Mouse (Mus musculus): ENCODE results near the gene Arpc2. TPM values are rescaled to one million over a fixed set of nuclear protein-coding genes. Genes with fewer than 3 reads are reported as not detected.

The Arpc2 gene
- polyA plus RNA-seq, 1 experiment = 165 TPM

DNA sequence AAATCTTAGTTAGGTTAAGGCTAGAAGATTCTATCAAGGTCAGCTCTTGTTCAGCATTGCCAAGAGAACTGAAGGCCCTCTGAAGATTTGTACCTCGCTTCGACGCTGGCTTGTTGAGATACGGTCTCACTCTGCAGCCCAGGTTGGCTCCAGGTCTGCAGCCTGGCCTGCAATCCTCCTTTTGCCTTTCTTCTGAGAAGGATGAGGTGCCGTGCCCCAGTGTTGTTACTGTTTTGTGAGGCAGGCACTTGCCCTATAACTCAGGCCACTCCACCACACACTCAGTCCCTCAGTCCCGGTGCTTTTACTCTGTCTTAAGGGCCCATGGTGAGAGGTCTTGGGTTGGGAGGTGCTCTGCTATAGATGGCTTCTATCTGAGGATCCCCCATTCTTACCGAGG is 66.3 kb downstream of the Arpc2 start:
- no peak for DNase-seq (ENCODE audit: low read depth)

GRCm38 (mm10) chr1:74302835-74303234 is 67.0 kb downstream of the Arpc2 start:
- DNase-seq (ENCODE audit: low read depth) = no peak

- no peak for DNase-seq (ENCODE audit: low read depth)
Observed at GRCm38 (mm10) chr1:74303509-74304338, 67.8 kb downstream of the Arpc2 start.

DNA sequence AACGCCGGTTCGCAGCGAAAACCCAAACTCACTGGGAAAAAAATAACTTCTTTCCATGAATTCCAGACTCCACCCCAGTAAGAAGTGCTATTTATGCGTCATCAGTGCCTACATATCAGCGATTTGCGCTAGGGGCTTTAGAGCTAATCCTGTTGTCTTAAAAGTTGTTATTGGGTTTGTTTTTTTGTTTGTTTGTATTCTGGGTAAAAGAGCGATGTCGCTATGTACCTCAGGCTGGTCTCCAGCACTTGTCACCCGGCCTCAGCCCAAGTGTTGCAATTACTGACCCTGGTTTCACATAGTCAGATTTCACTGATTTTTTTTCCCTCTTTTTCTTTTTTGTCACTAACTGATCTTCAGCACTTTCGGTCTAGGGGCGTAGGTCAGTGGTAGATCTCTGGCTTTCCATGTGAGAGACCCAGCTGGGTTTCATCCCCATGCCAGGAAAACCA is 68.5 kb downstream of the Arpc2 start:
- DNase-seq (ENCODE audit: low read depth) = no peak

- no peak for DNase-seq (ENCODE audit: low read depth)
Observed at GRCm38 (mm10) chr1:74304946-74305345, 69.1 kb downstream of the Arpc2 start.

- DNase-seq (ENCODE audit: low read depth) = no peak
Observed at GRCm38 (mm10) chr1:74305522-74305921, 69.6 kb downstream of the Arpc2 start, which contains the start of gene Tmbim1. Tmbim1 (minus strand) TSS chr1:74305622.

- no peak for DNase-seq (ENCODE audit: low read depth)
Observed at GRCm38 (mm10) chr1:74307146-74307545, 71.3 kb downstream of the Arpc2 start.

DNA sequence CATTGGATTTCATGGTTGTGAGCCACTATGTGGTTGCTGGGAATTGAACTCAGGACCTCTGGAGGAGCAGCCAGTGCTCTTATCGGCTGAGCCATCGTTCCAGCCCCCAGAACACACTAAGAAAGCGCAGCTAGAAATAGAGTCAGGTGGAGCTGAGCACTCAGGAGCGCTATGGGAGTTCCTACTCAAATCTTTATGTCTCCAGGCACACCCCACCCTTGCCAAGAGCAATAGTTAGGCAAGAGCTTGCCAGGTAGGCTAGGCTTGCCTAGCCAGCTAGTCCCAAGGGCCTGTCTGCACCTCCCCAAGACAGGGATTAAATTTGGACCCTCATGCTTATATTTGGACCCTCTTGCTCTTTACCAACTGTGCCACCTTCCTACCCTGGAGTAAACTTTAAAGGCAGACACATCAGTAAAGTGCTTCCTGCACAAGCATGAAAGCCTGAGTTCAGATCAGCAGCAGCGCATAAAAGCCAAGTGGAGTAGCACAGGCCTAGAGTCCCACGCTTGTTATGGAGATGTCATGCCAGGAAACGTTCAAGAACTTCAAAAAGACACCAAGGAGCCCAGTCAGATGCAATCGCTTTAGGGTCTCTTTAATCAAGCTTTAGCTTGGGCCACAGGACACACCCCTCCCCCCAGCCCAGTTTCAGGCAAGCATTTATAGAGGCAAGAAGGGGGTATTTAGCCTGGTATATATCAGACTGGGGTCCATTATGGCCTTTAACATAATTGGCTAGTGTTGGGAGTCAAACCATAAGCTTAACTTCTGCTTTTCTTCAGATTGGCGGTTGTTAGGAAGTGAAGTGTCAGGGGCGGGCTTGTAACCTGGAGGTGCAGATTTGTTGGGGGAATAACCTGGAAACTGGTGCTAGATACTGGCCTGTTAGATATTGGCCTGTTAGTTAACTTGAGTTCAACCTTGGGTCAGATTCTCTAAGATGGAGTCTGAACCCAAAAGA is 72.4 kb downstream of the Arpc2 start:
- no peak for DNase-seq (ENCODE audit: low read depth)

DNA sequence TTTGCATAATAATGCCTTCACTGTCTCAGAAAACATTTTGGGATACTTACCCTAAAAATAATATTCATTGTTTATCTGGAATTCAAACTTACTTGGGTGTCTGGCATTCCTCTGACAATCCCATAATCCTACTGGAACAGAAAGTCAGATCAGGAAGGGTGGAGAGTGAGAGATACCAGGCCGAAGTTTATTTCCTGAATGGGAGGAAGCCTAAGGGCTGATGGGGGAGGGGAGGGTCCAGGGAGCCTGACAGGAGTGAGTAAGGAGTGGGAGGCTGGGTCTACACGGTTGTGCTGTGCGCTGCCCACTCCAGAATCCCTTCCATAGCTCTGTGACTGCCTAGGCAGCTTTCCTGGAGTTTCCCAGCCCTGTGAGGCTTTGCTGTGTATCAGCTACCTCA is 73.9 kb downstream of the Arpc2 start:
- no peak for DNase-seq (ENCODE audit: low read depth)

DNA sequence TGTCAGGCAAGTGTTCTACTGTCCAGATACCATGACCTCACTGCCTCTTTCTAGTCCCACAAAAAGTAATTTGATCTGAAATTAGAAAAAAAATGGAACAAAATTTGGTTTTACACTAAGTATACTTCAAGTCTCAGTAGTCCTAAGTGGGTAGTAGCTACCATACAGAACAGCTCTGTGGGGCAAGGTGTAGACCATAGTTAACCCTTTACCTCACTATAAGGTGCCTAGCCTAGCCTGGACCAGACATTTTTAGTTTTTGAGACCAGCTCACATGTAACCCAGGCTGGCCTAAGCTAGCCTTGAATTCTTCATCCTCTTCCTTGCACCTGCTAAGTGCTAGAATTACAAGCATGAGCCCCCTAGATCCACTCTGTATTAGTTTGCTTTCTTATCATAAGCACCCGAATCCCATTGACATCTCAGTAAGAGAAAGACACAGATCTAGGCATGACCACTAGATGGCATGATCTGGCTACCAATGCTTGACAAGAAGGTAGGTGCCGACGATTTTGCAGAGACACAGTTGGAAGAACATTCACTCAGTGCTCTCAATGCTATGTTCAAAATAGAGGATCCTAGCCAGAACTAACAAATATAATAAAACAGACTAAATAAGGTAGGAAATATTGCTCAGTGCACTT is 77.3 kb downstream of the Arpc2 start:
- DNase-seq (ENCODE audit: low read depth) = no peak

DNA sequence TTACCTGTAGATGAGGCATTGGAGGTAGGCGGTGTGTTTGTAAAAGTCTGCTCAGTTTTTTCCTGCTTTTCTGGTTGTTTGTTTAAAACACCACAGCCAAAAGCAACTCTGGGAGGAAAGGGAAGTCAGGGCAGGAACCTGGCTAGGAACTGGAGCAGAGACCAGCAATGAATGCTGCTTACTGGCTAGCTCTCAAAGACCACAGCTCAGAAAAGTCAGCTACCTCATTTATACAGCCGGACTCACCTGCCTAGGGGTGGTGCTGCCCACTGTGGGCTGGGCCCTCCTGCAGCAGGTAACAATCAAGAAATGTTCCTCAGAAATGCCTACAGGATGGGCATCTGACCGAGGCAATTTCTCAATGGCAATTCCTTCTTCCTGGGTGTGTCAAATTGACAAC is 78.9 kb downstream of the Arpc2 start:
- DNase-seq (ENCODE audit: low read depth) = no peak

- DNase-seq (ENCODE audit: low read depth) = no peak
Observed at GRCm38 (mm10) chr1:74316114-74316827, 80.4 kb downstream of the Arpc2 start.

Other genes with a start within 250 kb of the Arpc2 start
- gene Tns1, start 111.6 kb upstream of the Arpc2 start, polyA plus RNA-seq (2012; rRNA removed) = 223 and 292 TPM in 2 replicates
- gene Rufy4, start 110.5 kb upstream of the Arpc2 start, polyA plus RNA-seq (2012; rRNA removed) = 1.5 and 2.3 TPM in 2 replicates
- 0.06 and 0.26 TPM in 2 replicates for gene Cxcr2, start 82.1 kb upstream of the Arpc2 start, polyA plus RNA-seq (2012; rRNA removed)
- gene Cxcr1, start 41.5 kb upstream of the Arpc2 start, polyA plus RNA-seq (2012; rRNA removed) = not detected in 2 replicates
- 1.7 and 2.5 TPM in 2 replicates for gene Gpbar1, start 42.5 kb downstream of the Arpc2 start, polyA plus RNA-seq (2012; rRNA removed)
- 203 and 210 TPM in 2 replicates for gene Aamp, start 48.7 kb downstream of the Arpc2 start, polyA plus RNA-seq (2012; rRNA removed)
- gene Pnkd, start 48.8 kb downstream of the Arpc2 start, polyA plus RNA-seq (2012; rRNA removed) = 101 and 110 TPM in 2 replicates
- 162 and 225 TPM in 2 replicates for gene Tmbim1, start 69.5 kb downstream of the Arpc2 start, polyA plus RNA-seq (2012; rRNA removed)
- gene Catip, start 126.0 kb downstream of the Arpc2 start, polyA plus RNA-seq (2012; rRNA removed) = 1.8 and 2.3 TPM in 2 replicates
- gene Slc11a1, start 139.1 kb downstream of the Arpc2 start, polyA plus RNA-seq (2012; rRNA removed) = 36.3 and 42.9 TPM in 2 replicates
- 106 and 112 TPM in 2 replicates for gene Ctdsp1, start 155.4 kb downstream of the Arpc2 start, polyA plus RNA-seq (2012; rRNA removed)
- gene Vil1, start 173.3 kb downstream of the Arpc2 start, polyA plus RNA-seq (2012; rRNA removed) = 1.3 and 2.6 TPM in 2 replicates

Data from gonadal fat pad, adult 2 months (tissue).